9 mouse cellular contexts compared by ENCODE assay signal in the genomic region with DNA sequence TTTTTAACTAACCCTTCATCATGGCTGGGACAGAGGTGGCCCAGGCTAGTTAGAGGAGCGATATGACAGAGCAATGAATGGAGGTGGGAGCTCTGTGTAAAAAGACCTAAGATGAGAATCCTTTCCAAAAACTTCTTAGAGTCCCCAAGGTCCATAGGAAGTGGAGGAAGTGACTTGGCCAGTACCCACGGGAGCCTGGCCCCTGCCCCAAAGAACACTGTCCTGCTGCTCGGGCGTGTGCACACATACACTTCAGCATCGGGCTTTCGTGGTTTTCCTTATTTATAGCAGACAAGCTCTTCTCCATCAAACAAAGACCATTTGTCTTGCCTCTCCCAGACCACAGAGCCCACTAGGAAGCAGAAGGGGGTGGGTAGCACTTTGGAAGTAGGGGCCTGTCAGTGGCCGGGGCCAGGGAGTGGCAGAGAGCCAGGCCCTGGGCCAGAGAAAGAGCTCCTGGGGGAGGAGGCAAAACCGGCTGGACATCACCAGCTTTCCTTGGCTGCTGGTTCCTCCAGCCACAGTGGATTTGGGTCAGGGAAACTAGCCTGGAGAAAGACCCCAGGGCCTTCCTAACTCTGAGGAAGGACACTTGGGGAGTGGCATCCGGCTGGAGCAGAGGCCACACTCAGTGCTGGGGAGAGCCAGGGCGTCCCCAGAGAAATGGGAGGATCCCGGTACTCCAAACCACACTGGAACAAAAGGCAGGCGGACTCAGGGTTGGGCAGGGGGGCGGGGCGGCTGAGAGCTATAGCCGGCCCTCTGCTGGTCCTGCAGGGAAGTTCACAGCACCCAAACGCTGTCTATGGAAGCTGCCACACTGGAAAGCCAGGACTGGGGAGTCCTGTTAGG. TPM values are rescaled to one million over a fixed set of nuclear protein-coding genes. Genes with fewer than 3 reads are reported as not detected.
A peak's percentile ranks its signal among the peaks of the same experiment; 100 is the strongest.
DNase-seq lines count a peak whose midpoint lies in the region; ATAC-seq lines count a peak whose summit lies in the region.
"Had no signal": no experiment of that assay in that cellular context is flagged by ENCODE, and none has a peak within 500 bp of the region (broad histone marks: within the 10 kb centered on the region; RNA-seq: fewer than 3 reads in every experiment).

No protein-coding gene starts in this region.

- no peaks in the 10 kb centered on the region for H3K9me3 ChIP-seq in hindbrain, embryonic 11.5 days (ENCODE audit: control insufficient read depth, low read length)

- WGBS in hindbrain, embryonic 11.5 days: 10% methylated on average over 16 of the region's 16 CpGs

- peaks cover 10% of the 10 kb centered on the region; the same call in 1 of the 2 replicates for H3K36me3 ChIP-seq in hindbrain, embryonic 11.5 days (ENCODE audit: control insufficient read depth, insufficient read depth, low read length)

- peak overlapping the region; percentile 49 for H3K4me2 ChIP-seq in hindbrain, embryonic 11.5 days (replicated peaks; ENCODE audit: low read depth, low read length)

- DNase-seq in R1 (ENCODE audit: low read depth, low spot score): peak; percentile 92
- DNase-seq in cerebellum, adult 9-11 months: peak; percentile 70
- DNase-seq in frontal cortex, postnatal 14 days (ENCODE audit: low spot score in 2 of 2): peak; percentile 42
- DNase-seq in hindbrain, embryonic 11.5 days (ENCODE audit: low spot score): peak; percentile 90
- peak; percentile 52 to 55 for DNase-seq in layer of hippocampus, postnatal 36 days
- peak; percentile 91 for DNase-seq in lung, postnatal 10 days
- peak; percentile 20 for DNase-seq in retina, adult 2 months (ENCODE audit: low read depth, low spot score)

- ATAC-seq in hindbrain, embryonic 11.5 days (ENCODE audit: low FRiP score): peak; percentile 39
- ATAC-seq in activated CD4-positive, CD25-positive, alpha-beta regulatory T cell, adult 4 months: no peak

- H3K27ac ChIP-seq in hindbrain, embryonic 11.5 days (ENCODE audit: low read depth, low read length): peak overlapping the region; percentile 90
- H3K27ac ChIP-seq: macrophage had no signal

- peak overlapping the region; percentile 69 for H3K9ac ChIP-seq in hindbrain, embryonic 11.5 days (ENCODE audit: low read depth, low read length)

- peaks cover 19% of the 10 kb centered on the region for H3K4me1 ChIP-seq in hindbrain, embryonic 11.5 days (replicated peaks; ENCODE audit: control insufficient read depth, insufficient read depth, low read length)

- H3K4me3 ChIP-seq in hindbrain, embryonic 11.5 days (ENCODE audit: low read depth, low read length): peak overlapping the region; percentile 15

- no peaks in the 10 kb centered on the region for H3K27me3 ChIP-seq in hindbrain, embryonic 11.5 days (ENCODE audit: control insufficient read depth, insufficient read depth, low read length)

RNA-seq across cellular contexts. Expression of gene Vegfa, which starts 4.9 kb away (rescaled TPM):
- polyA plus RNA-seq in hindbrain, embryonic 11.5 days (2014; fragmentation: Nextera tagmentation; extraction: Ambion mirVana): 2.6 and 6.2 TPM in 2 replicates
- total RNA-seq in layer of hippocampus, postnatal 36 days (2021): 10 to 100 TPM; 68.1 to 99.0 TPM
- polyA plus RNA-seq in activated CD4-positive, CD25-positive, alpha-beta regulatory T cell, adult 4 months (2017; shearing (Covaris generic)): not detected

Comparison
In these comparisons a context has a peak if more than half of its experiments do, and no peak if none do; other contexts are left out.
1. DNase-seq: peak in every context shown above with its lines; median percentile 92 in R1; 91 in lung, postnatal 10 days; 90 in hindbrain, embryonic 11.5 days; 70 in cerebellum, adult 9-11 months; 54 in layer of hippocampus, postnatal 36 days; 42 in frontal cortex, postnatal 14 days; 20 in retina, adult 2 months.